Mouse (Mus musculus): ENCODE measurements around the gene Gm5678. TPM values are rescaled to one million over a fixed set of nuclear protein-coding genes. Genes with fewer than 3 reads are reported as not detected.

The Gm5678 gene
- polyA plus RNA-seq, 2 experiments: not detected

DNA sequence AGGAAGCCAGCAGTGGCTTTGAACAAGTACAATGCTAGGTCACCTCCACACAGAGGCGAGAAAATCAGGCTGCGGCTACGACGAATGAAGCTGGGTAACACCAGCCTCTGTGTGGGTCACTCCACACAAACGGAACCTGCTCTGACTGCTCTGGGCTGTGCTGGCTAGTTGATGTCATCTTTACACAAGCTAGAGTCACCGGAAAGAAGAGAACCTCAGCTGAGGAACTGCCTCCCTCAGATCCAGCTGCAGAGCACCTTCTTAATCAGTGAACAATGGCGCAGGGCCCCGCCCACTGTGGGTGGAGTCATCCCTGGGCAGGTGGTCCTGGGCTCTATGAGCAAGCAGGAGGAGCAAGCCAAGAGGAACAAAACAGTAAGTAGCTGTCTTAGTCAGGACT, 41.5 kb upstream of the Gm5678 start:
- no peak overlapping the region for H3K9ac ChIP-seq (replicated peaks)
- H3K36me3 ChIP-seq (replicated peaks; ENCODE audit: control insufficient read depth, insufficient read depth, low read depth): no peaks in the 10 kb centered on the region
- WGBS (ENCODE audit: insufficient replicate concordance): 51% methylated on average over 8 of the region's 8 CpGs
- DNase-seq (ENCODE audit: low read depth in 3 of 3, low spot score in 3 of 3) (no peak), ATAC-seq (ENCODE audit: insufficient read depth) (no peak)
- H3K4me2 ChIP-seq (ENCODE audit: low read depth): no peak overlapping the region
- H3K9me3 ChIP-seq (ENCODE audit: control insufficient read depth, low read length): no peaks in the 10 kb centered on the region
- no peak for TF ChIP-seq CTCF (IDR thresholded peaks at IDR 0.05; ENCODE audit: low read depth)
- no peak for TF ChIP-seq EP300 (IDR thresholded peaks at IDR 0.05; ENCODE audit: low read depth)
- no peaks in the 10 kb centered on the region for H3K27me3 ChIP-seq (ENCODE audit: control insufficient read depth, insufficient read depth, low read length)
- no peak overlapping the region for H3K4me3 ChIP-seq (ENCODE audit: insufficient read depth in 1 of 2, low read depth in 2 of 2, low read length in 2 of 2)
- H3K27ac ChIP-seq: no peak overlapping the region
- peaks cover 0 to 3% of the 10 kb centered on the region in 2 experiments; a peak in 1 of 4 replicates for H3K4me1 ChIP-seq (replicated peaks; ENCODE audit: control insufficient read depth in 2 of 2, insufficient read depth in 2 of 2, low read length in 1 of 2)

GRCm38 (mm10) chr16:93588281-93588680, 39.6 kb upstream of the Gm5678 start:
- ATAC-seq (ENCODE audit: insufficient read depth) (no peak), DNase-seq (ENCODE audit: low read depth in 3 of 3, low spot score in 3 of 3) (no peak)
- TF ChIP-seq CTCF (IDR thresholded peaks at IDR 0.05; ENCODE audit: low read depth) (no peak), EP300 (IDR thresholded peaks at IDR 0.05; ENCODE audit: low read depth) (no peak)
- Histone ChIP-seq H3K36me3 (replicated peaks; ENCODE audit: control insufficient read depth, insufficient read depth, low read depth) (no peaks in the 10 kb centered on the region), H3K27me3 (ENCODE audit: control insufficient read depth, insufficient read depth, low read length) (no peaks in the 10 kb centered on the region), H3K9ac (replicated peaks) (no peak overlapping the region), H3K27ac (no peak overlapping the region), H3K9me3 (ENCODE audit: control insufficient read depth, low read length) (no peaks in the 10 kb centered on the region), H3K4me3 (ENCODE audit: insufficient read depth in 1 of 2, low read depth in 2 of 2, low read length in 2 of 2) (no peak overlapping the region), H3K4me1 (replicated peaks; ENCODE audit: control insufficient read depth in 2 of 2, insufficient read depth in 2 of 2, low read length in 1 of 2) (peaks cover 0 to 3% of the 10 kb centered on the region in 2 experiments; a peak in 1 of 4 replicates), H3K4me2 (ENCODE audit: low read depth) (no peak overlapping the region)
- WGBS (ENCODE audit: insufficient replicate concordance): 66% methylated on average over 4 of the region's 4 CpGs

GRCm38 (mm10) chr16:93590915-93591314, 37.0 kb upstream of the Gm5678 start:
- DNase-seq (ENCODE audit: low read depth in 3 of 3, low spot score in 3 of 3): no peak
- 85% methylated on average over 15 of the region's 15 CpGs for WGBS (ENCODE audit: insufficient replicate concordance)
- no peak for TF ChIP-seq EP300 (IDR thresholded peaks at IDR 0.05; ENCODE audit: low read depth)
- TF ChIP-seq CTCF (IDR thresholded peaks at IDR 0.05; ENCODE audit: low read depth): peak; percentile 16; the same call in 1 of the 2 replicates
- no peak overlapping the region for H3K27ac ChIP-seq
- no peaks in the 10 kb centered on the region for H3K9me3 ChIP-seq (ENCODE audit: control insufficient read depth, low read length)
- ATAC-seq (ENCODE audit: insufficient read depth): no peak
- no peaks in the 10 kb centered on the region for H3K27me3 ChIP-seq (ENCODE audit: control insufficient read depth, insufficient read depth, low read length)
- no peak overlapping the region for H3K9ac ChIP-seq (replicated peaks)
- H3K4me3 ChIP-seq (ENCODE audit: insufficient read depth in 1 of 2, low read depth in 2 of 2, low read length in 2 of 2): no peak overlapping the region
- H3K36me3 ChIP-seq (replicated peaks; ENCODE audit: control insufficient read depth, insufficient read depth, low read depth): no peaks in the 10 kb centered on the region
- peaks cover 0 to 3% of the 10 kb centered on the region in 2 experiments; a peak in 1 of 4 replicates for H3K4me1 ChIP-seq (replicated peaks; ENCODE audit: control insufficient read depth in 2 of 2, insufficient read depth in 2 of 2, low read length in 1 of 2)
- no peak overlapping the region for H3K4me2 ChIP-seq (ENCODE audit: low read depth)

DNA sequence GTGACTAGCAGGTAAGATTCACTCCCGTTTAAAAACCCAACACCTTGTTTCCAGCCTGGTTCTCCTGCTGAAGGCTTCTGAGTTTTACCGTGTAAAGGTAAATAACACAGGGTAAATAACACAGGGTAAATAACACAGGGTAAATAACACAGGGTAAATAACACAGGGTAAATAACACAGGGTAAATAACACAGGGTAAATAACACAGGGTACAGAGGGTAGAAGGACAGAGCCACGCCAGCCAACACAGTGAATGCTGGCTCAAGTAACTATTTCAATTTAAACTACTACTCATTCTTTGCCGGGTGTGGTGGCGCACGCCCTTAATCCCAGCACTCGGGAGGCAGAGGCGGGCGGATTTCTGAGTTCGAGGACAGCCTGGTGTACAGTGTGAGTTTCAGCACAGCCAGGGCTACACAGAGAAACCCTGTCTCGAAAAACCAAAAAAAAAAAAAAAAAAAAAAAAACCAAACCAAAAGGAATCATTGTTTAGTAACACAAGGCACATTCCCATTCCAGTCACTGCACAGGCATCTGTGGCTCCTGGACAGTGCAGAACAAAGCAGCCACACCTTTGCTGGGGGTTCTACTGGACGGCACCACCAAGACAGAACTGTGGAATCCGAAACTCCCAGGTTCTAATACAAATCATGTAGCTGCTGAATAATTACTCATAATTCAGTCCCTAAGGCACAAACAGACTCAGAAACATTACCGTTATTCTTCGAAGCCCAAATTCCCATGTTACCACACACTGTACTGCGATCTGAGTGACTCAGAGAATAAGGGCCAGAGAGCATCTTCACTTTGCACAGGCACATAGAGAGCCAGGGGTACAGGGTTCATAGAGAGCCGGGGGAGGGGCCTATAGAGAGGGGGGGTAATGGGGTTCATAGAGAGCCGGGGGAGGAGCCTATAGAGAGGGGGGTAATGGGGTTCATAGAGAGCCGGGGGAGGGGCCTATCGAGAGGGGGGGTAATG, 36.2 kb upstream of the Gm5678 start:
- ATAC-seq (ENCODE audit: insufficient read depth): no peak
- 80% methylated on average over 20 of the region's 20 CpGs for WGBS (ENCODE audit: insufficient replicate concordance)
- TF ChIP-seq CTCF (IDR thresholded peaks at IDR 0.05; ENCODE audit: low read depth): no peak
- TF ChIP-seq EP300 (IDR thresholded peaks at IDR 0.05; ENCODE audit: low read depth): no peak

DNA sequence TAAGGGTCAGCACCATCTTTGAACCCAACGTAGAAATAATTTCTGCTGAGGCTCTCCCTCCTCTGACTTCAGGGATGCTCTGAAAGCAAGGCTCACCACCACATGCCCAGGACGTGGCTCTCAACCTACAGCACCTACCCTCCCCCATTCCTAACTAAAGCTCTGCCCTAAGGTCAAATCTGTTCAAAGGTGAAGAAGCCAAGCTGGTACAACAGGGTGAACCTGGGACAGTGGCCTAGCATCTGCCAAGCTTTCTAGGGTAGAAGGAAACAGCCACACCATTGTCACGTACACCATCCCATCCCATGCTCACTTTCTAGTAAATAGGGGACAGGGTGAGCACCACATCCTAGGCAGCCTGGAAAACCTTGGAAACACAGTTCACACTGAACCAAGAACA, 35.2 kb upstream of the Gm5678 start:
- Histone ChIP-seq H3K27ac (no peak overlapping the region), H3K9ac (replicated peaks) (no peak overlapping the region), H3K9me3 (ENCODE audit: control insufficient read depth, low read length) (no peaks in the 10 kb centered on the region), H3K4me1 (replicated peaks; ENCODE audit: control insufficient read depth in 2 of 2, insufficient read depth in 2 of 2, low read length in 1 of 2) (peaks cover 0 to 2% of the 10 kb centered on the region in 2 experiments; a peak in 1 of 4 replicates), H3K4me2 (ENCODE audit: low read depth) (no peak overlapping the region), H3K27me3 (ENCODE audit: control insufficient read depth, insufficient read depth, low read length) (no peaks in the 10 kb centered on the region), H3K36me3 (replicated peaks; ENCODE audit: control insufficient read depth, insufficient read depth, low read depth) (no peaks in the 10 kb centered on the region), H3K4me3 (ENCODE audit: insufficient read depth in 1 of 2, low read depth in 2 of 2, low read length in 2 of 2) (no peak overlapping the region)
- WGBS (ENCODE audit: insufficient replicate concordance): 76% methylated on average over 3 of the region's 3 CpGs
- ATAC-seq (ENCODE audit: insufficient read depth) (no peak), DNase-seq (ENCODE audit: low read depth in 3 of 3, low spot score in 3 of 3) (no peak)
- TF ChIP-seq CTCF (IDR thresholded peaks at IDR 0.05; ENCODE audit: low read depth) (no peak), EP300 (IDR thresholded peaks at IDR 0.05; ENCODE audit: low read depth) (no peak)

More for the DNA sequence above, 36.2 kb upstream of the Gm5678 start:
- Histone ChIP-seq H3K9ac (replicated peaks) (no peak overlapping the region), H3K27me3 (ENCODE audit: control insufficient read depth, insufficient read depth, low read length) (no peaks in the 10 kb centered on the region), H3K4me2 (ENCODE audit: low read depth) (no peak overlapping the region), H3K36me3 (replicated peaks; ENCODE audit: control insufficient read depth, insufficient read depth, low read depth) (no peaks in the 10 kb centered on the region), H3K4me3 (ENCODE audit: insufficient read depth in 1 of 2, low read depth in 2 of 2, low read length in 2 of 2) (no peak overlapping the region), H3K9me3 (ENCODE audit: control insufficient read depth, low read length) (no peaks in the 10 kb centered on the region), H3K4me1 (replicated peaks; ENCODE audit: control insufficient read depth in 2 of 2, insufficient read depth in 2 of 2, low read length in 1 of 2) (peaks cover 0 to 3% of the 10 kb centered on the region in 2 experiments; a peak in 1 of 4 replicates), H3K27ac (no peak overlapping the region)
- DNase-seq (ENCODE audit: low read depth in 3 of 3, low spot score in 3 of 3): no peak

Measured in liver, embryonic 14.5 days (tissue).